Mouse (Mus musculus) c-Kit-positive CD71-positive TER-119-positive erythroid progenitor cells, embryonic 14.5 days (primary cell): ENCODE data around the gene Furin.

Experiments used
- DNase-seq: peaks from one replicate; pipeline ENCODE4 v3.0.0-alpha.2; 2013; ENCODE audit warnings: low spot score

Gene Furin

DNA sequence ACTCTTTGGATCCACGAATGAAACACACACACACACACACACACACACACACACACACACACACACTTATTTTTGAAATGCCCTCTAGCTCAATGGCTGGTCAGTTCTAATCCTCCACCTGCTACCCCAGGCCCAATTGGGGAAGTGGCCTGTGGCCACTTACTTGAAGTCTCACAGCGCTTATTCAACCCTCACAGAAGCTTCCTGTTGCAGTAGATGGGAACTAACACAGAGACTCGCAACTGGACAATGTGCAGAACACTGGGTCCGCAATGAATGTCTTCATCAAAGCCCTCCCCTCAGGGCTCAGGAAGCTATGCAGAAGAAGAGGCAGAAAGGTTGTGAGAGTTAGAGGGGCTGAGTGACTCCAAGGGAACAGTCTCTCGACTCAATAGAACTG lies 22.5 kb upstream of the Furin start:
- DNase-seq: no peak

DNA sequence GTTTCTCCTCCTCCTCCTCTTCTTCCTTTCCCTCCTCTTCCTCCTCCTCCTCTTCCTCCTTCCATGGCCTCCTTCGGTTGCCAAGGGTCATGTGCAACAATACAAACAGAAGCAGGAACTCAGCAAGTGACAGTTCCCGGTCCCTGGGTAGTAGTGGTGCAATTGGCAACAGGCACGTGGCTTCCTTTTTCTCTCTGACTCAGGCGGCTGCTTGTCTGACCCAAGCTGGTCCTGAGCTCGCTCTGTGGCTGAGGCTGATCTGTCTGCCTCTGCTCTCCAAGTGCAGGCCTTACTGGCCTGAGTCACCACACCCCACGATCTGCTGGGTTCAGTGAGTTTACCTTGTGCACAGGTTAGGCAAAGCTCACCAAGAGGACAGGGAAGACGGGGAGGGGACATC lies 21.1 kb upstream of the Furin start:
- DNase-seq: no peak

DNA sequence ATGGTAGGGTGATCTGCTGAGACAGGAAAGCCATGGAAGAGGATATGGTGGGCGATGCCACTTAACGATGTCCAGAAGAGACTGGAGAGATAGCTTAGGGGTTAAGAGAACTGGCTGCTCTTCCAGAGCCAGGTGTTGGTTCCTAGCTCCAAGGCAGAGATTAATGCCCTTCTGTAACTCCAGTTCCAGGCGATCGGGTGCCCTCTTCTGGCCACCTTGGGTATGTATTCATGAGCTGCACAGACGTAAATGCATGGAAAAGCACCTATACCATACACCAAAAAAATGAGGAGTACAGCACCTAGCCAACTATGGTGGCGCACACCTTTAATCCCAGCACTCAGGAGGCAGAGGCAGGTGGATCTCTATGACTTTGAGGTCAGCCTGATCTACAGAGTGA lies 19.5 kb upstream of the Furin start:
- DNase-seq: no peak

DNA sequence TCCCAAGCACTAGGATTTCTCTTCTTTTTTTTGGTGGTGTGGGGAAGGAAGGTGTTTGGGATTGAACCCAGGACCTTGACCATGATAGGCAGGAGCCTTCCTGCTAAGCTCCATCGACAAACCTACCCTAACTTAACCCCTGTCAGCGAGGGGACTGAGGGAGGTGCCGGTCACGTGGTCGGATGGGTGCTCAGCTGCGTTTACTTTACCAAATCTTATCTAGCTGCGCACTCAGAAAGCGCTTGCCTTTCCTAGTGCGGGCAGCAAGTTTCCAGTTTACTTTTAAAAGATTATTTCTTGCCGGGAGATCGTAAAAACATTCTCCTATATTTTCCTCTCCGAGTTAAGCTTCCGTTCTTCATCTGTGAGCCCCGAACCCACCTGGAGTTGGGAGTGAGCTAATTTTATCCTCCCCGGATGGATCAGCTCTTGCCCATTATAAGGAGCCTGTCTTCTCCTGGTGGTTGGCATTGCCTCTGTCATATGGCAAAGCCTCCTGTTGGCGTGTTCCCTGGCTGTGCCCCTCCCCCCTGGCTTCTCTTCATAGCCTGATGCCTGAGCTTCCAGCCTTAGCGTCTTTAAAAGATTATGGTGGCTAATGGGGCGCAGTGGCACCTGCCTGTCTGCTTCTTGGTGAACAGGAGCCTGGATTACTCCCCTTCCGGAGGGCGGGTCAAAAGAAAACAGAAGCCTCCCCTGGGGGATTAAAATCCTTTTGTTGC lies 17.7 kb upstream of the Furin start:
- DNase-seq: no peak

DNA sequence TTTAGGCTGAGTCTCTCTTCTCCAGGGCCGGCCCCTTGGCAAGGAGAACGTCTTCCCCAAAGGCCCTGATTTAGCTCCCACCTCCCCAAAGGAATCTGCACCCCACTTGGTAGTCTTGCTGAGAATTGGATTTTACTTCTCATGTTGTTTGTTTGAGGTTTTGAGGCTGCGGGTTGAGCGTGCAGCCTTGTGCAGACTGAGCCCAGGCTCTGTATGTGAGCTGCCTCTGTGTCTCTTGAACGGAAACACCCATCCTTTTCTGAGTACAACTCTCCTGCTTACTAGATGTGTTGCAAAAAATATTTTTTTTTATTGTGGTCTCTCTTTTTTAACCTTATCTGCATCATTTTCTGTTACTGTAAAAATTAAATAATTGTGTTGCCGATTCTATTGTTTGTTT lies 16.3 kb upstream of the Furin start:
- DNase-seq: no peak

DNA sequence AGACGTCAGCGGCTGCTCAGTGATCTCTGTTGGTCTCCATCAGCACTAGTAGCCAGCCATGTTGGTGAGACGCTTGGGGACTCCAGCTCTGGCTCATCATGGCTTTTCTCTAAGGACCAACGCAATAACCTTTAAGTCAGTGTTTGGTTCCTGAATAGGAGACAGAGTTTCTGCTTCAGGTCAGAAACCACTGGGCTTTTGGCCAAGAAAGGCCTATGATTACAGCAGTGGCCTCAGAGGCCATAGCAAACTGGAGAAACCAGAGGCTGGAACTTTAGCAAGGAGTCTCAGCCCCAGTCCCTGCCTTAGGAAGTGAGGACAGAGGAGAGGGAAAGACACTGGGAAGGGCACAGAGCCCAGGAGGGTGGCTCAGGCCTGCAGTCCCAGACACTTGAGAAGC lies 15.3 kb upstream of the Furin start:
- DNase-seq: no peak

DNA sequence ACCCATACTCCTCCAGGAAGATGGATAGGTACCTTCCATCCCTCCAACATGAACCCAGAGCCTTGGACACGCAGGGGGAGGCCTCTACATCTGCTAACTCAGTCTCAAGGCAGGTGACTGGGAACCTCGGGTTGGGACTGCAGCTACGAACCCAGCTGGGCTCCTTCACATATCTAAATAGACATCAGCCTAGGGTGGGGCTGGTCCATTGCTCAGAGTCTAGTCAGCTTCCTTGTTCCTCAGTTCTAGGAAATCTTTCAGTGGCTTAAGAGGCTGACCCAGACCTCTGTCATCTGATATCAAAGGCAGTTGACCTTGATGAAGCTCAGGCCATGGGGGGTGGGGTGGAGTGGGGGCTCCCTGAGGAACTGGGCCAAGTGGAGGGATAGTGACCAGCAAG lies 14.0 kb upstream of the Furin start:
- DNase-seq: no peak

DNA sequence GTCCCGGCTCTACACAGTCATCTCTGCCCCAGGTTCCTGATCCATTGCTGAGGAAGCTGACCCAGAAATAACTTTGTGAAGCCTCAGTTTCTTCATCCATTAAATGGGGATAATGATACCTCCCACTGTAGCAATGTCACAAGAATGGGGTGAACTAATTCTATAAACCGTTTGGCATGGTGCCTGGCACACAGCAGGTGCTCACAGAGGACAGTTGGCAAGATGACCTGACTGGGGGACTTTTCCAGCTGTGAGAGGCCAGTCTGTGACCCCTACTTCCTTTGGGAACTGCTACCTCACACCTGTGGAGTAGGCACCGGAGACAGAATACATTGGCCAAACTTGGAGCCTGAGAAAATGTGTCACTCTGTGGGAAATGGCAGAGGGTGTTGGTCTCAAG lies 12.8 kb upstream of the Furin start:
- DNase-seq: no peak

DNA sequence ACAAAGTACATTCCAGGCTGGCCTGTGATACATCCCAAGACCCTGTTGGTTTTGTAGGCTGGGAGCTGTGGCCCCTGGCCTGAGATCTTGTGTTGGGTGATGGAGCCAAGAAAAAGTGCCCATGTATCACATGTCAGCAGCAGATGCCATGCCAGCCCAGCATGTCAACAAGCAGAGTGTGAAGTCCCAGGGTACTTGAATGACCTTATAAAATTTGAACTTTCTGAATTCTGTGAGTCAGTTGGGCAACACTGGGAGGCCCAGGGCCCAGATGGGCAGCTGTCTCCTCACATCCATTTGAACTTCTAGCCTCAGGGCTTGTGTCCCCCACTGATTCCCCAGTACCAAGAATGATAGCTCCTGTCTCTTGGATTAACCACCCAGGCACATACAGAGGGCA lies 12.4 kb upstream of the Furin start:
- DNase-seq: no peak

DNA sequence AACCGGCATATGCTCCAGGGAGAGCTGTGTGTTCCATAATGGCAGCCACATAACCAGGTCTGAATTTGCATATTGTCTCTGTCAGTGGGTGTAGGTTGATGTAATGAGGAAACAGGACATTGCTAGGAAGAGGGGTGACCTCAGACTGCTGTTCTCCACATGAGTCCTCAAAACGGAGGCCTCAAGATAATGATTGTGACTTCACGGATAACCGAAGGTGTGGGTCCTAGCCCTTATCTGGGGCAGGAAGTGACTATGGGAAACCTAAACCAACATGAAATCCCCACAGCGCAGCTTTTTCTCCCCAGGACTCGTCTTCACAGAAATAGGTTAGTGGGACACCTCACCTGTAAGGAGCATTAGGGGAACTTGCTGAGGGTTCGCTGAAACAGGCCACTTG lies 11.7 kb upstream of the Furin start:
- no peak for DNase-seq

DNA sequence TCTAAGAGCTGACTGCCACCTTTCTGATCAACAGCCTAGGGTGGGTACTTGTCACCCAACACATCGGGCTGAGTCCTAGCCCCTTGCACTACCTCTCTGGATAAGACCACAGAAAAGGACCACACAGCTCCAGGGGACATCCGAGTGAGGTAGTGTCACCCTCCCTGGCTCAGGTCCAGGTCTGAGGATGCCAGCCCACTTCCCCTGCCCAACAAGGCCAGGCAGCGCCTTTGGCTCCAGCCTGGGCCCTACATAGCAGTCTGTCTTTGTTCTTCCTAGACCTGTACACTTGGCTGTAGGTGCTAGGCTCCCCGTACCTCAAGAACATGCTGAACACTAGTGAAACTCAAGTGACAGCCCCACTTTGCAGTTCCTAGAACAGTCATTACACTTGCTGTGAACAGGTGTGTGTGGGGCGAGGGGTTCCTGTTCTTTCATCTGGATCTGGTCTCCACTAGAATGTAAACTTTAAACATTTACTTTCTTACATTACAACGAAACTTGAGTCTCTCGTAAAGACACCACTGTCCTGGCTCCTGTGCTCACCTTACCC lies 9.1 kb upstream of the Furin start:
- DNase-seq: no peak

DNA sequence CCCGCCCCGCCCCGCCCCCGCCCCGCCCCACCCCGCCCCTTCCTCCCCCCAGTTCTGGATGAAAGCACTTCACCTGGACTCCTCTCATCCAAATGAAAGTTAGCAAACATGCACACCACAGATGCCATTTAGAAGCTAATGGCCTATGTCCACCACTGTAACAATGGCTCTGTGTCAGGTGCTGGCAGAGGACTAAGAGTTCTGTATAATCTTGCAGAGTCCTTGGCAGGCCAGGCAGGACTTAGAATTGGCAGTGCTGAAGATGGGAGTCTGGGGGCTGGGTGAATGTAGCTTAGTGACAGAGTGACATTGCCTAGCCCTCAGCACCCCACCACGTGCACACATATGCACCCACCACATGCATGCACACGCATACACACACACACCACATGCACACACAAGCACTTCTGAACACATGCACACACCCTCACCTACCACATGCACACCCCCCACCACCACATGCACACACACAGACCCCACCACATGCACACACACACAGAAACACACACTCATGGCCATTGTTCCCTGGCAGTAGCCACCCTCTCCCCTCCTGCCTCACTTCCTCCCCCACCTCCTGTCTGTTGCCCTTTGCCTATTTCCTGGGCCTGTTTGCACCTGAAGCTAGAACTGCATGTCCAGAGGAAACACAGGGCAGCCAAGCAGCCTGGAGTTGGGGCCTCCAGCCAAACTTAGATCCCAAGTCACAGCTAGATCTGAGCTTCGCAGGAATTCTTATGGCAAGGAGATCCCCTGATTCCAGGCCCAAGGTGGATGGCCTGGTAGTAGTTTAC lies 8.5 kb upstream of the Furin start:
- no peak for DNase-seq

DNA sequence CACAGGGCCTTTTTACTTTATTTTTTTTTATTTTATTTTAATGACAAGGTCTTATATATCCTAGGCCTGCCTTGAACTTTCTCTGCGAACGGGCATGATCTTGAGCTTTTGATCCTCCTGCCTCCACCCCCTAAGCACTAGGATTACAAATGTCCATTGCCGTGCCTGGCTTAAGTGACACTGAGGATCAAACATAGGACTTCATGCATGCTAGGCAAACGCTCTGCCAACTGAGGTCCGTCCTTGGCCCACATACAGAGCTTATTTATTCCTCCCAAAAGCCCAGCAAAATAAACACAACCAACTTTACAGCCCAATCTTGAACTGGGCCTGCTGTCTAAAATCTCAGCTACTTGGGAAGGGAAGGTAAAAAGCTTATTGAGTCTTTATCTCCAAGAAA lies 7.5 kb upstream of the Furin start:
- DNase-seq: no peak

DNA sequence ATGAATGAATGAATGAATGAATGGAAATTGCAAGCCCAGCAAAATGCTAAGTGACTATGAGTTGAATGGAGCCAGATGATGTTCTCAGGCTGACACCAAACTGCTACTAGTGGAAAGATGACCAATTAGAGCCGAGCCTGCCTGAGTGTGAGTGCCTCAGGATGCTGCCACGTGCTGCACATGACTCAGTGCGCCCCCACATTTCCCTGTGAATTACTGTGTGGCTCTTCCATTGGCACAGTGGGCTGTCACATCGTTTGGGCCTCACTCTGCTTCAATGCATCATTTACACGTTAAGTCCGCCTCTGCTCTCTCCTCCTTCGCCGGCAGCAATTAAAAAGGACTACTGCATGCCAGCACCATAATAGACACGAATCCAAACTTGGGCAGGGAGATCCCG lies 7.0 kb upstream of the Furin start:
- DNase-seq: no peak

DNA sequence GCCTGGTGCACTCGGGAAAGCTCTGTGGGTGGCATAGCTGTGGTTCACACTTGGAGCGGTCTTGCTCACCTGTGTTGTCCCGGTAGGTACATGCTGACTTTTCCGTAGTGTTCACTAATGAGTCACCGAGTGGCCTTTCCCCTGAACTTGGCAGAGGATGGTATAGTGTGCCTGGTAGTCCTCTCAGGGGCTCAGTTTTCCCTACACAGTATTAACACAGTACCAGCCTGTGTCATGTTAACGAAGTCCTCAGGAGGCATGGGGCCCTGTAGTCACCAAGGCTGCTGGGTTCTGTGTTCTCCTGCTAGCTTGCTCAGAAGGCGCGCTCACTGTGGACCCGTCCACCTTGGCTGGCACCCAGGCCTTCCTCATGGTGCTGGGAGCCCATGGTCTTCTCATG lies 5.1 kb upstream of the Furin start:
- no peak for DNase-seq

DNA sequence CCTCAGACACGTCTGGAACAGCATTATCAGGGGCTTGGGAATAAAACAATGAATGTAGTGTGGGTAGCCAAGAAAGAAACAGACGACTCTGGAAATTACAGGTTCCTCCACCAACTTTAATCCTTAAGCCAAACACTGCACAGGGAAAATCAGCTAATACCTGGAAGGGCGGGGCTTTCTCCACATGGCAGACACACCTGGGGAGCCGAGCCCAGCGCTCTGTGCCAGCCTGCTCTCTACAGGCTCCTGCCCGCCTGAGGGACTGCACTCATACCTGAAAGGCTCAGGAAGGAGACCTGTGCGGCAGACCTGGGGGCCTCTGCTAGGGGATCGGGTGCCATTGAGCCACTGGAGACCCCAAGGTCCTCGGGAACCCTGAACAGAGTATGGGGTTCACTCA lies 2.5 kb upstream of the Furin start:
- DNase-seq: no peak

DNA sequence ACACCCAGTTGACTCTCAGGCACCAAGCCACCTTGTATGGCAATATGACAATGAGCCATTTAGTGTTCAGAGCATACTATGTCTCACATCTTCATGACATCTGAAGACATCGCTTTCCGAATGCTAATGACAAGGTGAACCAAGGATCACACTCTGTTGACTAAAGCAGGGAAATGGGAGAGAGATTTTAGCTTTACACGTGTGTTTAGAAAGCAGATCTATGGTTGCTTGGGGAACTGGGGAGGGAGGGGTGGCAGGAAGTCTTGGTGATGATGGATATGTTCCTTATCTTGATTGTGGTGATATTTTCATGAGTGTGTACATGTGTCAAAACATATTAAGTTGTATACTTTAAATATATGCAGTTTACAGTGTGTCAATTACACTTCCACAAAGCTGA lies 950 bp upstream of the Furin start:
- no peak for DNase-seq

DNA sequence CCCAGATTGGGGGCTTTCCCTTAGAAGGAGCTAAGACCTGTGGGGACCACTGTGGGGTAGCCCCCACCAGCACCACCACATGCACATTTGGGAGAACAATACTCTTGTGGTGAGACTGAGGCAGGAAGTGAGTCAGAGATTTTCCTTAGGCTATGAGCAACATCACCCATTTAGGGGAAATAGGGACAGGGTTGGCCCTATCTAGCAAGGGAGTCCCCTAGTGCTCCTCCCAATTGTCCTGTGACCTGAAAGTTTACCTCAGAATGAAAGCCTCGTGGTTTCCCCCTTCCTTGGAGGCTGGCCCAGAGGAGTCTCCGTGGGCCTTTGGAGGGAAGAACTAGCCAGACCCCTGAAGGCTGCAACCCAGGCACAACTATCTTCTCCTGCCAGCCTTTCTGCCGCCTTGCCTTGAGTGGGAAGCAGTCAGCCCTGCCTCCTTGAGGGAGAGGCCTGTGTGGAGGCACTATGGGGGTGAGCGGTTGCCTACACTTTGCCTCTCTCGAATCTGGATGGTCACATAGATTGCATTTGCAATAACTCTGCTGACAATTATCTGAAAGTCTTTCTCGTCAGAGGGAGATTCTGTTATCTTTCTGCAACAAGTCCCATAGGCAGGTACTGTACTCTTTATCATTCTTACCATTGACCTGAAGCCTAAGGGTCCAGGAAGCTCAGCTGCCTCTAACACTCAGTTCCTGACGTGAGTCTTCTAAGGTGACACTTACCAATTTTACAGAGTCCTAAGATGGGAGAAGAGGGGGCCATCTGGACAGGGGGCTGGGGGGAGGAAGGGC lies 938 bp downstream of the Furin start:
- no peak for DNase-seq

DNA sequence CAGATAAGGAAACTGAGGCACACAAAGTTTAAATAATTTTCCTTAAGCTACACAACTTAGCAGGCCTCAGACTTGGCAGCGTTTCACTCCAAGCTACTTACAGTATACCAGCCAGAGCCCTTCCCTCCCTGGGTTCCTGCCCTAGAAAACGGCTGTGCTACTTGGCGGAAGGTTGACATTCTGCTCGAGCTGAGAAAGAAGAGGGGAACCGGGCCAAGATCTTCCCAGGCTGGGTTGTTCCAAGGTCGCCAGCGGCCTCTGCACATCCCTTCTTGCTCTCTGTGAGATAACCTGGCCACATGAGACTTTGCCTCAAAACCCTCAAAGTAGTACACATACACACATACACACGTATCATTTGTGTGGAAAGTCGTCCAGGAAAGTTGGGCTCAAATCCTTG lies 1.7 kb downstream of the Furin start:
- no peak for DNase-seq

DNA sequence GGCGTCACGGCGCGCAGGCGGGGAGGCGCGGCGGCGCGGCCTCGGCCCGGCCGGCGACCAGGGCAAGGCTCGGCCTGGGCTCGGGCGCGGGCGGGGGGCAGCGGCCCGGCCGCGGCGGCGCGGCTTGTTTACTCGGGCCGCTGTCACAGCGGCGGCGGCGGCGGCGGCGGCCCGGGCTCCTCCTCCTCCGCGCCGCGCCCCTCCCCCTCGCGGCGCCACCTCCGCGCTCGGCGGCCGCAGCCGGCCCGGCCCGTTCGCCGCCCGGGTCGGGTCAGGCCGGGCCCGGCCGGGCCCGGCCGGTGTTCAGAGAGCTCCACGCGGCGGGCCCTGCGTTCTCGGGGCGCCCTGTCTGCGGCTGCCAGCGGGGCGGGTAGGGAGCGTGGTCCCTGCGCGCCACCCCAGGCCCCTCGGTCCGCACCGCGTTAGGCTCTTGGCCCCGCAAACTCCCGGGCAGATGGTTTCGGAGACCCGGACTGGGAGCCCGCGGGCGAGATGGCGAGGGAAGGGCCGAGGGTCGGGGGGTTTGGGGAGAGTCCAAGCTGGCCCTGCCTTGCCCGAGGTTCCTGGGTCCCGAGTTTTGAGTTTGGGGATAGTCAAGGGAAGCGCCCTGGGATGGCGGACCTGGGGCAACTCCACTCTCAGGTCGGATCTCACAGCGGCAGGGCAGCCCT lies 2.5 kb downstream of the Furin start:
- DNase-seq: no peak

DNA sequence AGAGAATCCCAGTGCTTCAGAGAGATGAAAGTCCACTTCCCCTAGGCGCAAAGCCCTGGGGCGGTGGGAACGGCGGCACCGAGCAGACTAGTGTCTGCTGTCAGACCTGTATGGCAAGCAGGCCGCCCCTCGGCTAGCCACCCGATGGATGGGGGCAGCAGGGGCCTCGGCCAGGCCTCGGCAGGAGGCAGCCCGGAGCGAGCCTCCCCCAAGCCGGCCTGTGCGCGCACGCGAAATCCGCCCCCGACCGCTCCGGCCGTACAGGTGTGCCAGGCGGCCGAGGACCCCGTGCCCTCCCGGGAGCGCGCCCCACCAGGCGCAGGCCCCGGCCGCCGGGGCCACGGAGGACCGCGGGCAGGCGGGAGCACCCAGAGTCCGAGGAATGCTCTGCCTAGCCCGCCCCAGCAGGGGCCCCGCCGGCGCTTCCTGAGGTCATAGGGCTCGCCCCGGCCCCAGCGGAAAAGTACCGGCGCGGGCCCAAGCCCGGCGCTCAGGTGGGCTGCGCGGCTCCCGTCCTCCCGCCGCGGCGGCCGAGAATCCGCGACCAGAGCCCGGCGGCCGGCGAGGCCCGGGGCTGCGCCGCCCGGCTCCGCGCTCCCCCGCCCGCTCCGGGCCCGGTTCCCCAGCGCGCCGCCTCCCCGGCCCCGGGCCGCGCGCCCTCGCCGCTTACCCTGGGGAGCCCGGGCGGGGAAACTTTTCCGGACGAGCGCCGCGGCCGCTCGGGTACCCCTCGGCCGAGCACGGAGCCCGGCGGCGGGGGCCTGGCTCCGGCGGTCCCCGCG lies 3.2 kb downstream of the Furin start:
- no peak for DNase-seq
